Mouse (Mus musculus) forebrain, postnatal 0 days (tissue): ENCODE measurements around the gene Slc6a19. TPM values are rescaled to one million over a fixed set of nuclear protein-coding genes. Genes with fewer than 3 reads are reported as not detected.

Source experiments
- ATAC-seq: fragments of 200-750 bp; cut with Nextera tagmentation; 2 replicates; pipeline ENCODE4 v1.8.0; 2017; ENCODE audit warnings: mild to moderate bottlenecking, moderate library complexity
- DNase-seq: peaks from one replicate; pipeline ENCODE4 v3.0.0-alpha.2; 2015
- H3K27ac ChIP-seq: fragments of 300-500 bp; sonication (generic); 2 replicates; pipeline ENCODE4 v1.5.1; 2014; ENCODE audit warnings: low read depth, mild to moderate bottlenecking, antibody characterized with exemption, low read length, moderate library complexity, mixed read lengths
- H3K27me3 ChIP-seq: fragments of 300-500 bp; sonication (generic); 2 replicates; pipeline ENCODE4 v1.6.1; 2014; ENCODE audit warnings: mild to moderate bottlenecking, low read length, mixed read lengths; ENCODE audit not compliant: insufficient read depth
- H3K36me3 ChIP-seq: fragments of 300-500 bp; sonication (generic); 2 replicates; pipeline ENCODE4 v1.6.1; 2014; ENCODE audit warnings: mild to moderate bottlenecking, moderate library complexity; ENCODE audit not compliant: insufficient read depth
- H3K4me1 ChIP-seq: fragments of 300-500 bp; sonication (generic); 2 replicates; pipeline ENCODE4 v1.6.1; 2014; ENCODE audit warnings: antibody characterized with exemption; ENCODE audit not compliant: insufficient read depth
- H3K4me2 ChIP-seq: fragments of 300-500 bp; sonication (generic); 2 replicates; pipeline ENCODE4 v1.6.1; 2014; ENCODE audit warnings: low read depth, mild to moderate bottlenecking, moderate library complexity
- H3K4me3 ChIP-seq: fragments of 300-500 bp; sonication (generic); 2 replicates; pipeline ENCODE4 v1.5.1; 2014; ENCODE audit warnings: low read depth, low read length, mixed read lengths
- H3K9ac ChIP-seq: fragments of 300-500 bp; sonication (generic); 2 replicates; pipeline ENCODE4 v1.6.1; 2014; ENCODE audit warnings: mild to moderate bottlenecking
- H3K9me3 ChIP-seq: fragments of 300-500 bp; sonication (generic); 2 replicates; pipeline ENCODE4 v1.6.1; 2016; ENCODE audit warnings: low read length
- CTCF ChIP-seq: sonication (generic); IDR thresholded peaks from 2 replicates; pipeline ENCODE4 v1.5.1; 2016; ENCODE audit warnings: antibody characterized with exemption, control low read depth, low read depth
- WGBS: fragments of 180-500 bp; shearing (Covaris S2); extraction: QIAGEN DNeasy Blood & Tissue Kit; methylation state at CpG from one replicate; pipeline ENCODE4 v1.1.7; 2014; 5-methylcytosine and 5-hydroxymethylcytosine counted together
- polyA plus RNA-seq: library from polyadenylated mRNA; unstranded; fragments of >200 nt; fragmentation: Nextera tagmentation; extraction: Ambion mirVana; gene quantifications from 2 replicates; pipeline ENCODE4 v1.2.1, GENCODE M21; 2015
- total RNA-seq: library from RNA; depleted of rRNA; stranded (reverse); fragments of >200 nt; gene quantifications from 2 replicates; pipeline ENCODE4 v1.2.3, GENCODE M21; 2014; rRNA removed

Gene Slc6a19
- total and polyA plus RNA-seq, 2 experiments from 2014 or later: 0.22 to 0.43 TPM

GRCm38 (mm10) chr13:73641296-73641695 lies 63.4 kb downstream of the Slc6a19 start:
- H3K27ac ChIP-seq: no peak overlapping the region
- H3K4me2 ChIP-seq: no peak overlapping the region
- H3K4me3 ChIP-seq: no peak overlapping the region
- no peak for ATAC-seq
- no peaks in the 10 kb centered on the region for H3K4me1 ChIP-seq
- H3K9me3 ChIP-seq: no peaks in the 10 kb centered on the region
- H3K27me3 ChIP-seq: no peaks in the 10 kb centered on the region
- no peak for DNase-seq
- no peak overlapping the region for H3K9ac ChIP-seq
- TF ChIP-seq CTCF: no peak
- 94% methylated on average over 4 of the region's 4 CpGs for WGBS
- H3K36me3 ChIP-seq: peaks cover 11% of the 10 kb centered on the region

GRCm38 (mm10) chr13:73637826-73638225 lies 66.8 kb downstream of the Slc6a19 start:
- no peak overlapping the region for H3K4me2 ChIP-seq
- DNase-seq (no peak), ATAC-seq (no peak)
- no peaks in the 10 kb centered on the region for H3K9me3 ChIP-seq
- TF ChIP-seq CTCF: no peak
- H3K36me3 ChIP-seq: peaks cover 20% of the 10 kb centered on the region
- no peak overlapping the region for H3K27ac ChIP-seq
- no peaks in the 10 kb centered on the region for H3K4me1 ChIP-seq
- WGBS: 89% methylated on average over 5 of the region's 6 CpGs
- no peaks in the 10 kb centered on the region for H3K27me3 ChIP-seq
- H3K9ac ChIP-seq: no peak overlapping the region
- H3K4me3 ChIP-seq: no peak overlapping the region

- no peak for ATAC-seq
- Histone ChIP-seq H3K4me1 (peaks cover 16% of the 10 kb centered on the region), H3K4me3 (no peak overlapping the region), H3K27me3 (no peaks in the 10 kb centered on the region), H3K4me2 (no peak overlapping the region), H3K9me3 (no peaks in the 10 kb centered on the region), H3K36me3 (peaks cover 13% of the 10 kb centered on the region), H3K27ac (no peak overlapping the region), H3K9ac (no peak overlapping the region)
- no peak for TF ChIP-seq CTCF
- no peak for DNase-seq
- 96% methylated on average over 3 of the region's 3 CpGs for WGBS
Measured at GRCm38 (mm10) chr13:73631837-73632236, 72.8 kb downstream of the Slc6a19 start.

Other genes with a start within 250 kb of the Slc6a19 start
- 136 and 144 TPM in 2 replicates for gene Lpcat1, start 237.7 kb downstream of the Slc6a19 start, total RNA-seq
- 76.5 and 87.2 TPM in 2 replicates for gene Lpcat1, start 237.7 kb downstream of the Slc6a19 start, polyA plus RNA-seq
- 1.6 and 5.1 TPM in 2 replicates for gene Slc6a3, start 168.1 kb downstream of the Slc6a19 start, total RNA-seq
- gene Slc6a3, start 168.1 kb downstream of the Slc6a19 start, polyA plus RNA-seq: 0.59 and 1.3 TPM in 2 replicates
- 127 and 132 TPM in 2 replicates for gene Clptm1l, start 100.9 kb downstream of the Slc6a19 start, total RNA-seq
- gene Clptm1l, start 100.9 kb downstream of the Slc6a19 start, polyA plus RNA-seq: 107 and 131 TPM in 2 replicates
- 6.5 and 8.9 TPM in 2 replicates for gene Tert, start 78.0 kb downstream of the Slc6a19 start, total RNA-seq
- 0.86 and 2.4 TPM in 2 replicates for gene Tert, start 78.0 kb downstream of the Slc6a19 start, polyA plus RNA-seq
- not detected in 2 replicates for gene Slc6a18, start 26.8 kb downstream of the Slc6a19 start, total RNA-seq
- not detected in 2 replicates for gene Slc6a18, start 26.8 kb downstream of the Slc6a19 start, polyA plus RNA-seq
- gene Slc12a7, start 28.2 kb upstream of the Slc6a19 start, total RNA-seq: 4.5 and 14.8 TPM in 2 replicates
- gene Slc12a7, start 28.2 kb upstream of the Slc6a19 start, polyA plus RNA-seq: 3.7 and 4.9 TPM in 2 replicates
- gene Nkd2, start 142.8 kb upstream of the Slc6a19 start, total RNA-seq: 27.8 and 35.3 TPM in 2 replicates
- gene Nkd2, start 142.8 kb upstream of the Slc6a19 start, polyA plus RNA-seq: 15.2 TPM in 2 replicates
- gene Trip13, start 232.9 kb upstream of the Slc6a19 start, total RNA-seq: 3.8 and 4.3 TPM in 2 replicates
- 9.6 and 10.6 TPM in 2 replicates for gene Trip13, start 232.9 kb upstream of the Slc6a19 start, polyA plus RNA-seq
- 93.6 and 111 TPM in 2 replicates for gene Brd9, start 232.9 kb upstream of the Slc6a19 start, total RNA-seq
- 68.1 and 75.0 TPM in 2 replicates for gene Brd9, start 232.9 kb upstream of the Slc6a19 start, polyA plus RNA-seq